Mouse (Mus musculus) thymus, postnatal 0 days (tissue): ENCODE results near the gene Tenm2. TPM values are rescaled to one million over a fixed set of nuclear protein-coding genes. Genes with fewer than 3 reads are reported as not detected.

Experiments used
- DNase-seq: peaks from one replicate; pipeline ENCODE4 v3.0.0-alpha.2; 2015; ENCODE audit warnings: low spot score
- polyA plus RNA-seq: library from polyadenylated mRNA; unstranded; fragments of >200 nt; fragmentation: Nextera tagmentation; extraction: Ambion mirVana; gene quantifications from 2 replicates; pipeline ENCODE4 v1.2.1, GENCODE M21; 2015

Gene Tenm2
- 0.72 and 1.2 TPM in 2 replicates for polyA plus RNA-seq

DNA sequence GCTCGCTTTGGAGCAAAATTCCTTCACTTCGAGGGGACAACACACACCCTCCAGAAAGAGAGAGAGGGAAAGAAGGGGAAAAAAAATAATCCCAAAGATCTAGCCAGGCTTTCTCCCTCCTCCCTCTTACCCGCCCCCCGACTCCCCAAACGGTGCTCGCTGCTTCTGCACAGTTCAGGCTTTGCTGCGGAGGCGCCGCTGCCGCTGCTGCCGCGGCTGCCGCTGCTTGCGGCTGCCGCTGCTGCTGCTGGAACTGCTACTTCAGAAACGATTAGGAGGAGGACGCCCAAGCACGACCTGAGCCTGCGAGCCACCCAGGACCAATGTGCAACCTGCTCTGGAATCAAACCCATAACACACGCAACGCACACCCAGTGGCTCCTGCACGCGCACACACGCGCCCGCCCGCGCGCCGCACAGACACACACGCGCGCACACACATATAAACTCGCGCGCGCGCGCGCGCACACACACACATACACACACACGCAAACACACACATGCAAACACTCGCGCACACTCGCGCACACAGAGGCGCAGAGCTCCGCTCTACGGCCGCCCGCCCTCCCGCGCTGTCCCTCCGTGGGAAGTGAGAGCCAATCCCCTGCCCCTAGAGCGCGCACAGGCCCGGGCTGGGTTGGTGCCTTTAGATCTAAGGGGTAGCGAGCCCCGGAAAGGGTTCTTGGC, at the start of gene Tenm2:
Tenm2 (minus strand) TSS at position 51 of the 687 bp plus-strand sequence.
- no peak for DNase-seq

DNA sequence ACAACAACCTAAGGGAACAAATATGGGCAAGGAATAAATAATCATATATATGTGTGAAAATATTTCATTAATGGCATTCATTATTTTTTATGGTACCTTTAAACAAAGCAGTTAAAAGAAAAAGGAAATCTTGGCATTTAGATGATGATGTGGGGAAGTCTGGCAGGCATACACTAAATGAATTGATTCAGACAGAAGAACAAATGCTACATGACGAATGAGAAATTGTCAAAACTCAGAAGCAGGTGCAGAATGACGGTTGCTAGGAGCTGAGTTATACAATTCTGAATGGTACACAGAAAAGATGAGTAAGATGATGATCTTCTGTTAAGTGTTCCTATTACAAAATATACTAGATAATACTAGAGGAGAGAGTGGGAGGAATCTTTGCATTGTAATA, 49.4 kb upstream of the Tenm2 start:
- DNase-seq: no peak

DNA sequence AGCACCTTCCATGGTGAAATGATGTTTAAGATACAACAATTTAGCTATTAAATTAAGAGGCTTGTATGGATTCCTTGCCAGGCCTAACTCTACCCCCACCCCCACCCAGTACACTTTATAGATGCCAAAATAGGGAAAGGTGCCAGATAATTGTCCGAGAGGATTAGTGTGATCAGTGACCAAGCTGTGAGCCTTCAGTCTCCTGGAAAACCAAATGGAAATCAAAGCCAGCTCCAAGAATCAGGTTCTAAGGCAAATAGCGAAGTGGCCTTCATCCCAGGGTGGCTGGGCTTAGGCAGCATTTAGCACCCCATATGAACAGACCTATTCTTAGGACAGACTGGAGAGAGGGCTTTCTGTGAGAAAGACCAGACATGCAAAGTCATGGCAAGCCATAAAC, 13.0 kb upstream of the Tenm2 start:
- DNase-seq: no peak

DNA sequence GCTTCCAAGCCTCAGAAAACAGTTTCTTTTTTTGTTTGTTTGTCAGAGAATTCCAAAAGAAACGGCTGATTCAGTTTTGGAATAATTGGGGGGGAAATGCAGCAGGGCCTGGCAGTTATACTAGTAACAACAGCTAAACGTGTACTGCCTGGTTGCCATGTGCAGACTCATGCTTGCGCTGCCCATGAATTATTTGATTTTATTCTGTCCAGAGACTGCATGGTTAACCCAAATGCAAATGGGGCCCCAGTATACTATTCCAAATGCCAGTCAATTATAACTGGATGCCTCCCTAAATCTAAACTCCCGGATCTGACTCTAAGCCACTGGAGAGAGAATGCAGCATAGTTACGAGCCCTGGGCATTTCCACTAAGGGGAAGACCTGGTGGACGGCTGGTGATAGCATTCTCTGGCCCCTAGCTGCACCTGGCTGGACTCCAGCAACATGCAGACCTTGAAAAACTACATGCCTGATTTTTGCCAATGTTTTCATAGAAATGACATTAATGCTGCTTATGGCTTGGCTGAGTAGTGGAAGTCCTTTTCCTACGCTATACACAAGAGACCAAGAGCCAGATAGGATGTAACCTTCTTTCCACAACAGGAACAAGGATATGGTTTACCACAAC, 1.4 kb upstream of the Tenm2 start:
- no peak for DNase-seq

DNA sequence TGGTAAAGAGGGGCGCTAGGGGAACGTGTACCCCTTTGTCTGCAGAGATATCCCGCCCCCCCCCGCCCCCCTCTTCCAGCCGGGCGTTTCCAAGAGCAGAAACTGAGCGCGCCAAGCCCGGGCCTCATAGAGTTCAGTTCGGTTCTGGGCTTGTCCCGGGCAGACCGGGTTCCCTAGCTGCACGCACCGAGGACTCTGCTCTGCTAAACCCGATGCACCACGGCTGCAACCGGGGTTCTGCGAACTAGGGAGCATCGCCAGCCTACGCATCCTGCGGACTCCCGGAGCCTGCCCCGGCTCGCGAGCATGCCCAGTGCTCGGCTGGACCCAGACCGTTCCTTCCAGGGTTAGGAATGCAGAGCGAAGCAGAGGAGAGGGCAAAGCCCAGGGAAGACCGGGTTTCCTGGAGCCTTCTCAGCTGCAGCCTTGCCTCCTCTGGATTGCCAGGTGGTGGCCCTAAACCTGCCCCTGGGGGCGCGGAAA, 878 bp upstream of the Tenm2 start:
- no peak for DNase-seq

DNA sequence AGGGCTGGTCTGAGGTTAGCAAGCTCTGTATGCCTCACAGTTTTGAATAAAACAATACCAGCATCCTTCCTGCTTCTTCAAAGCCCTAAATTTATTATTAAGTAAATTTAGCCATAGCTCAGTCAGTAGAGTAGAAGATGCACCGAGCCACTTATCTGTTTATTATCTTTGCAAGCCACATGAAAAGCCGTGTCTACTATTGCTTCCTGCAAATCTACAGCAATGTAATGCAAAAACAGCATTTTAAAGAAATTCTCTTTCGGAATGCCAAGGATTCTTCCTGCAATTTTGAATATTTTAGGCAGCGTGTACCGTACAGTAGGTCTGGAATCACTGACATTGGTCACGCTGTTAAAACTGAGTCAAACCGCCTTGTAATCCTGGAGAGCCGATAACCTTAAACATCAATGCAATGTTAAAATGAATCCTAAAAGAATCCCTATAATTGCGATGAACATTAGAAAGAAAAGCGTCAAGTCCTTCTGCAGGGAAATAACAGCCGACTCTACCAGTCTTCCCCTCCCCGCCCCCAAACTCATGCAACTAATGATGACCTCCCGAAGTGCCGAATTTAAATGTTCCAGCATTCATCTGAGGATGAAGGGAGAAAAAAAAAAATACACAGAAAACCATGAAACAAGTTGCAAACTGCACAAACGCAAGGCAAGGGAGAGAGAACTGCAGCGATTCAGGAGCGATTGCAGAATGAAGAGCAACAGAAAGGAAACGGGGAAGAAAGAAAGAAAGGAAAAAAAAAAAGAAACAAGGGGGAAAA, 556 bp downstream of the Tenm2 start:
- no peak for DNase-seq

DNA sequence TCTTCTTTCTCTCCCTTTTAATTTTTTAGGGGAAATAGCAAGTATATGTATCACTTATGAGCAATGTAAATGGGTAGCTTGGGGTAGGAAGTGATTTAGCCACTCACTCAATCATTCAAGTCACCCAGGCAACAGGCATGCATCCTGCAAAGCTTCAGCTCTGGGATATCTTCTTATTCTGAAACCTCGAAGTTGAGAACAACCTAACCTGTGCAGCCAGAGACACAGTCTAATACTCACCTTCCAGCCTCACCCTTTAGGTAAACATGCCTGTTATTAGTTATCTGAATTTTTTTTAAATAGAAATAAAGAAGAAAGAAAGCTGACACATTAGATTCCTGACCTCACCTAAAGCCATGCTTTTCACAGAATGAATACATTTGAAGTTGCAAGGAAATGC, 8.4 kb downstream of the Tenm2 start:
- no peak for DNase-seq

DNA sequence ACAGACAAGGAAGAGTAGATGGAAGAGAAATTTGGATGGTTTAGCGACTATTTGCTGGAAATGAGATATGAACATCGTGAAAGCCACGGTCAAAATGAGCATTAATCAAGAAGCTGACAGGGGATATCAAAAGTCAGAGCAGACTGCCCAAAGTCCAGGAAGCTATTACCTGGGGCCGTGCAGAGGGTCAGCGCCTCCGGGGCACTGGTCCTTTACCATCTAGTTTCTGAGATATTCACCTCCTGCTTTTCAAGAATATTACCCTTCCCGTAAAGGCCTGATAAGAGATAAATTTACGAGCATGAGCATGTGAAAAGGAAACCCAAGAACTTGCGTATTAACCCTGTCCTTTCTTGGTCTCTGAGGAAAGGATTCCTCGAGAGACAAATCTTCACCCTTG, 8.8 kb downstream of the Tenm2 start:
- DNase-seq: no peak

DNA sequence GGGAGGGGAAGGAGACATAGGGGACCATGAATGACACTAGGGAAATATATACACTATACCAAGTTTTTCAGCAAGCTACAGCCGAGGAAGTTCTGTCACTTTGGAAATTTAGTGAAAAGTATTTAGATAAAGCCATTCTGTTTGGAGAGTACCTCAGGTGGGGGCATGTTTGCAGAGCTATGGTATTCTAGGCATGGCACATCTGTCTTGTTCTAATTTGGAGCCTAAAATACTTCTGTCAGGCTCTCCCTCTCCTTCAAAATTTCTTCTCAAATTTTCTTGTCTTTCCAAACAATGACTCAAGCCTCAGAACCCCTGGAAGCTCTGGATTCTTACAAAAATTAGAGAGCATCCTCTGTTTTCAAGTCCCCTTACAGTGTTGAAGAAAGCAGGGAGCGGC, 13.0 kb downstream of the Tenm2 start:
- no peak for DNase-seq

DNA sequence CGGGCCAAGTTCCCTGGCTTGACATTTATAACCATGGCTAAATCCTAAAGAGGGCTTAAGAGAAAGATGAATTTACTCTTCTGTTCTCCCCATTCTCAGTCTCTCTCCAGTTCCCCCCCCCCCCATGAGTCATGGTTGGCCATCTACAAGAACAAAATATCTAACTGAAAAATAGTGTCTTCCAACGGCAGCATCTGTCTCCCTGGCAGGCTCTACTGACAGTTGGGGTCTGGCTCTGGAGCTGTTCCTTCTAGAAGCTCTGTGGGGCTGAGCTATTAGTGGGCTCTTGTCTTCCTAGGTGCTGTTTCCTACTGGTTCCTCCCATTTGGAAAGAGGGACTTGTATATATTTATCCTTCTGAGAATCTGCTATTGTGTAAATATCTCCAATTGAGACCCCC, 13.7 kb downstream of the Tenm2 start:
- DNase-seq: no peak

DNA sequence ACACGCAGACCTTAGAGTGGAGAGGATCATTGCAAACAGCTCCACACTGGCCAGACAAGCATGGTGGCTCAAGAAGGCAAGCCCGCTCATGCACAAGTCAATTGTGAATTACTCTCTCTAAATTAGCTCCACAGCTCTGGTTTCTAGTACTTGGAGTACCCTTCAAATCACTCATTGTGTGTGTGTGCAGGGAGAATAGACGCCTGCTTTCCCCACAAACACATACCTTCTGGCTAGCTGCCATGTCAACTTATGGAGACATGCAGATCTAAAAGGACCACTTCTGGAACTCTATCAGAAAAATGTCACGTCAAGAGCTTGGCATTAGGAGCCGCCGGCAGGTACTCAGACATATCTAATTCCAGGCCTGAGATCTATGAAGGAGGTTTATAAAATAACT, 14.8 kb downstream of the Tenm2 start:
- no peak for DNase-seq

DNA sequence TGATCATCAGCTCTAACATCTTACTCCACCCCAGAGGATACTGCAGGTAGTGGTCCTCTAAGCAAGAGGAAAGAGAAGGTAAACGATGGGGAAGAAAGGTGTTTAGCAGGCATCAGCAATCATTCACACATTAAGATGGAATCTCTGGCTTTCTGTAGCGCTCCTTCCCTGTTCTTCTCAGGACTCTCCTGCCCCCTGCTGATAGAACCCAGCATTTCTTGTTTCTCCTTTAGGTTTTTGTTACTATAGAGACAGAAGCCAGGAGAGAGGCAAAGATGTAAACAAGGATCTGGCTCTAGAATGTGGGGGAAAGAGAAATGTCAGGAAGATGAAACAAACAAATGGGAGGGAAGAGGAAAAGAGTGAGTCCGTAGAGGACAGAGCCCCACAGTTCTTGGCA, 49.6 kb downstream of the Tenm2 start:
- DNase-seq: no peak

DNA sequence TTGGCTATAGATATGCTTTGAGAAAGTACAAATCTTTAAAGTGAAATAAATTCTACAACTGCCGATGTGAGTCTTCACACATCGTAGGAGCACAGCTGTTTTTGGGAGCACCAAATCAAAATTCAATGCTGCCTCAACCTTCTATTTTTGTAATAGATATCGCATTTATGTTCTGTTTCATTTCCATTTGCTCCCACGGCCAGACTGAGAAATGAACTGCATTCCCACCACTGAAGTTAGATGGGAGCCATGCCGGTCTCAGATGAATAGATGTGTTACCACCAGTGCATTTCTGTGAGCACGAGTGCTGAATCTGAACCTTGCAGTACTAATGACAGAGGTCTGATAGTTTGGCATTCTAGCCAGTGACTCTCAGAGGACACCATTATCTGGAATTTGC, 58.3 kb downstream of the Tenm2 start:
- DNase-seq: no peak

DNA sequence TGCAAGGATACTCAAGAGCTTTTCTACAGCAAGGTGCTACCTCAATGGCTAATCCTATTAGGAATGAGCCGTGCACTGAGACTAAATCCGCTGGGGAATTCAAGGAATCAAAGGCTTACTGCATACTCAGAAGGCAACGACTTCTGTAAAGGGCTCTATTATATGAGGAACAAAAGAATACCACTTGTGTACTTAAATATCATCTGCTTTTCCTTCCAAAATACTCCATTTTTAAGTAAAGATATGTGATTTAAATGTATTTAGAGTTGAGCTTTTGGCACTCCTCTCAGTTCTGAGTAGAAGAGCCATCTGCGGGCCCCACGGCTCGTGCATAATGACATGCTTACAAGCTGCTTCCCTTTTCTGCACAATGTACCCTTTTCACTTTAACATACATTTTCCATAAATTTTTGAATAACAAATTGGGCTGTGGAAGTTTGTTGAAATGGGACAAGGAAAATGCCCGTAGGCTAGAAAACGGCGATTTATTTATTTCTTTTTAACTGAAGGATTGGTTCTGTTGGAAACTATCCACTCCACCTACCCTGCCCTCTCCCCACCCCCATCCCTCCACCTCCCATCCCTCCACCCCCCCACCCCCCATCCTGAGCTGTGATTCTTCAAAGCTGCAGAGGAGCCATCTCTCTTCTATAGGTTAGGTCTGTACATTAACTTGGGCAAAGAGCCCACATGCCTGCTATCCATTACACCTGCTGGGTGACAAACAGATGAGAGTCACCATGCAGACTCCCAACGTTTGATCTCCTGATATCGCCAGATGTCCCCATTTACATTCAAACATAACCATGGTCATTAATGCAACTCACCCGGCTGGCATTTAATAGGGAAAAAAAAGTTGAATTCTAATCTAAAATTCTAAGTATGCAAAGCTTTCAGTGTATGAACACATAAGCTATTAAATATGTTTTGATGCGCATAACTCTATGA, 81.6 kb downstream of the Tenm2 start:
- DNase-seq: no peak

DNA sequence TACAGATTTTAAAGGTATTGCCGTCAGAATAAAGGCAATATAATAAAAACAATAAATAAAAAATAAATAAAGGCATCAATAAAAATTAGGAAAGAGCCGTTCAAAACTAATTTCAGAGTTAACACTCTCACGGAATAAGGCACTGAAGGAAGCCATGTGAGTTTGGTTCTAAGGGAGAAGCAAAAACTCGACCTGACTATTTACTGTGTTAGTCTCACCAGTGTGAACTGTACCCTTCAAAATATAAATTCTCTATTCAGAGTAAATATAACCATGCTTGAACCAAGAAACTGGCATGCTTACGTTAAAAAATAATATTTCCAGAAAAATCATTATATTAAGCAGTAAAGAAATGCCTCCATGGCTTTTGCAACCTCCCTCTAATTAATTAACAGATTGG, 82.4 kb downstream of the Tenm2 start:
- DNase-seq: no peak

DNA sequence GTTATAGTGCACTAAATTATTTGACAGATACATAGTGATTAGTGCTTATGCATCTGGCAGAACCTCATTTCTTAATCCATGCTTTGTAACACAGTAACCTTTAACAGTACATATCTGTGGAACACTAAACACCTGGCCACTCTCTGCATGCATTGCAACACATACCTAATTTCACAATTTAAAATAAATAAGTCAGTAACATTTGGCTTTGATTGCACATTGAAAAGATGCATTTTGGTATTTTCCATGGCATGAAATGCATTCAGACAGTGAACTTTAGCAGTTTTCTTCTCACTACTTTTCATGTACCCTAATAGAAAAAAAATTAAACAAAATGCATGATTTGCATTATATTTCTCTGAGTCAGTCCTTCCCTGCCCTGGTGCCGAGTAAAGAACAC, 85.8 kb downstream of the Tenm2 start:
- DNase-seq: no peak

DNA sequence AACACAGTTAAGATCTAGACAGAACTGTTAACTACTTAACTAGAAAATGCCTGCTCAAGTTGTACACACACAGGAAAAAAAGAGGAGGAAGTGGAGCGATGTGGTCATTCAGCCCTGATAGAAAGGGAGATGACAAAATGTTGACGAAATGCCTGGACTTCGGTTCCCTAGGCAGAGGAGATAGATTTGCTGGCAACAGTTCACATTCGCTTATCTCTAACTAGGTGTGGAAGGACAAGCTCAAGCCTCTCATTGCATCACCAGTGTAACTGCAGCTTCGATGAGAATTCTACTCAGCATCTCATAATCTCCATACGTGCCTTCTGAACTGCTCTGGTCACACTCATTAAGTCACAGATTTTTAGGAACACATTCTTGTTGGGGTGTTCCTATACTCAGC, 91.8 kb downstream of the Tenm2 start:
- DNase-seq: no peak

DNA sequence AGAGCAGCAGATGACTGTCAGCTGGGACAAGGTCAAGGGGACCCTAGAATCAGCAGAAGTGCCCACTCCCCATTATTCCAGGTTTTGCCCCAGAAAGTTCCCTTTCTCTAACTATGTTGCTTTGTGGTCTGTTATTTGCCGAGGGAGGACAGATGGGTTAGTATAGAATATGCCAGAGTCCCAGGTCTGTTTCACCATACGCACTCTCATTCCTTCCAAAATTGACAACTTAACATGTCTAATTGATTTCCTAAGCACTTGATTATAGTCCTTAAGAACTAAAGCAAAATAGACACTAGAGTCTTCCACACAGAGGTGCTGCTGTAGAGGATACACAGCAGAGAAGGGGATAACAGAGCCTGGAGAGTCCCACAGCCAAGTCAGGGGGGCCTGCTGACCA, 92.3 kb downstream of the Tenm2 start:
- DNase-seq: no peak

DNA sequence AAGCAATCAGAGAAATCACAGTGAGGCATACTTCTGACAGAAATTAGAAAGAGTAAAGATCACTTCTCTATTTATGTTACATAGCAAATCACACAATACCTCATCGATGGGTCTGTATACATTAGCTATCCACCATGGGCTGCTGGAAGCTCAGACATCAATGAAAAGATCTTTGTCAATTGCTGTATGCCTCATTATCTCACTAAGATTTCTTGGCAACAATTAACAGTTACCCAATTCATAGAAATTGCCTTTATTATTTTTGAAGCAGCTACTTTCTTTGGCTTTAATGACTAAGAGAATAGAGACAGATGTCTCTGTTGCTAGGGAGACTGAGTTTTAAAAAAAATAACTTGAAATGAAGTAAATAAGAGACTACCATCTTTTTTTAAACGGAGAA, 106.9 kb downstream of the Tenm2 start:
- DNase-seq: no peak

DNA sequence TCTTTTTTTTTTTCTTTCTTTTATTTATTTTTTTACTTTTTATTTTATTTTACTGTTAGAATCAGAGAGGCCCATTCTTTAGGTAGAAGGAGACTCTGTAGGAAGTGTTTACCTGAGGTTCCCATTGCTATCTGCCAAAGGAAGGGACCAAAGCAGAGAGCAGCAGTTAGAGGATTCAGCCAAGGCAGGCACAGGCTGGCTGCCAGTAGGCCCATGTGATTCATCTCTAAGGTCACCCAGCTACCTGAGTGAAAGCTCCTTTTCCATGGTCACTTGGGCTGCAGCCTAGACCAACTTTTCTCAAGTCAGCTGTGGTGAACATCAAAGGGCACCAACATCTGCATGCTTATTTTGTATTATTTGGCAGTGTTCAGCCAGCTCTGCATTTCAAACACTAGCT, 117.7 kb downstream of the Tenm2 start:
- no peak for DNase-seq

DNA sequence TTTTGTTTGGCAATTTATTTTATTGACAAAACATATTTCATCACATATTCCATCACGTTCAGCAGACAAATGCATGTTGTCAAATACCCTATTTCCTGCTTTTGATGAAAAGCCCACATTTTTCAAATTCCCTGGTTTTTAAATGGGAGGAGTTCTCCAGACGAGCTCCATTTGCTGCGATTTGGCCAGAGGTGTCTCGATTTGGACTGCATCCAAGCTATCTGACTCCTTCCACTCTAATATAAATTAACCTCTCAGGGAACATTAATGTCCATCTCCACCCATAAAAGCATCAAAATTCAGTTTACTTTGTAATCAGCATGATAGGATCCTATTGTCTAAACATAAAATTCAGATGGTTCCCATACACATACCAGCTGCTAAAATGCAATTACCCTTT, 120.6 kb downstream of the Tenm2 start:
- DNase-seq: no peak
